ENCODE assay signal across 13 mouse cellular contexts in the genomic region with DNA sequence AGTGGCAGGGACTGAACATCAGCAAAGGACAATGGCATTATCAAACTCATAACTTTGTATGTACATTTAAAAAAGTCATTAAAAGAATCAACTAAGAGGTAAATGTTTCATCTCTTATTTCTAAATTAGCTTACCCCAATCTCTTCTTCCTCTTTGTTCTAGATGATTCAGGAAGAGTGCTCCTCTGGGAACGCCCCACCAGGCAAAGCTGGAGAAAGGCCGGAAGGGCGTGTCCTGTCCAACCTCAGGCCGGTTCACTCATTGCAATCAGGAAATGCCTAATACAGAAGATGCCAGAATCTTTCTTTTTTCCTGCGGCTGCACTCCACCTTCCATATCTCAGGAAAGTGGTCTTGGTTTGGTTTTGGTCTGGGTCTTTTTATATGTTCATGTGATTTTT. TPM values are rescaled to one million over a fixed set of nuclear protein-coding genes. Genes with fewer than 3 reads are reported as not detected.
DNase-seq lines count a peak whose midpoint lies in the region; ATAC-seq and TF ChIP-seq lines count a peak whose summit lies in the region.
"Had no signal": no experiment of that assay in that cellular context is flagged by ENCODE, and none has a peak within 500 bp of the region (broad histone marks: within the 10 kb centered on the region; RNA-seq: fewer than 3 reads in every experiment).

No protein-coding gene starts in this region.

- peak overlapping the region in 1 of 3 experiments; percentile 32 for H3K4me3 ChIP-seq in CH12.LX (replicated peaks in 1 of 3; ENCODE audit: low read depth in 2 of 3, low read length in 2 of 3, poor library complexity in 1 of 3)
- no peak overlapping the region for H3K4me3 ChIP-seq in heart, postnatal 0 days (ENCODE audit: low read depth, low read length)
- H3K4me3 ChIP-seq in forebrain, embryonic 16.5 days (replicated peaks; ENCODE audit: low read length): no peak overlapping the region
- H3K4me3 ChIP-seq: heart, embryonic 15.5 days; intestine, embryonic 15.5 days had no signal

- TF ChIP-seq CTCF in CH12.LX (conservative IDR thresholded peaks at IDR 0.05 in 1 of 2, IDR thresholded peaks at IDR 0.05 in 1 of 2; ENCODE audit: low read depth in 2 of 2, low read length in 2 of 2): no peak
- no peak for TF ChIP-seq CTCF in heart, postnatal 0 days (IDR thresholded peaks at IDR 0.05; ENCODE audit: low read depth)

- H3K27ac ChIP-seq in CH12.LX (ENCODE audit: insufficient read depth, low read depth): no peak overlapping the region
- peak overlapping the region; percentile 46 for H3K27ac ChIP-seq in heart, postnatal 0 days (ENCODE audit: low read depth)
- no peak overlapping the region for H3K27ac ChIP-seq in forebrain, embryonic 16.5 days (ENCODE audit: low read length)
- H3K27ac ChIP-seq: heart, embryonic 15.5 days; intestine, embryonic 15.5 days had no signal

- TF ChIP-seq POLR2A in CH12.LX (IDR thresholded peaks at IDR 0.05; ENCODE audit: low read depth, low read length): peak; percentile 37; the same call in 1 of the 2 replicates

- peak overlapping the region; percentile 29; the same call in 1 of the 2 replicates for H3K4me2 ChIP-seq in CH12.LX (ENCODE audit: insufficient read depth, low read depth, poor library complexity, severe bottlenecking)
- H3K4me2 ChIP-seq in heart, postnatal 0 days (ENCODE audit: low read depth, low read length): no peak overlapping the region
- no peak overlapping the region for H3K4me2 ChIP-seq in forebrain, embryonic 16.5 days (ENCODE audit: low read length)
- H3K4me2 ChIP-seq: heart, embryonic 15.5 days; intestine, embryonic 15.5 days had no signal

- dilution Hi-C loops in CH12.LX (cut with MboI; ENCODE audit: extremely low pct_ligation_motif_present, extremely low pct_unique_long_range_greater_than_20kb, low sequenced_read_pairs): no loop called here

- no peak for TF ChIP-seq EP300 in CH12.LX (IDR thresholded peaks at IDR 0.05; ENCODE audit: low read length)
- TF ChIP-seq EP300 in heart, postnatal 0 days (IDR thresholded peaks at IDR 0.05; ENCODE audit: low read depth): peak; percentile 71; the same call in 1 of the 2 replicates

- H3K36me3 ChIP-seq in CH12.LX (replicated peaks in 1 of 2; ENCODE audit: control insufficient read depth in 1 of 2, insufficient read depth in 1 of 2, low read length in 1 of 2): no peaks in the 10 kb centered on the region
- H3K36me3 ChIP-seq in heart, postnatal 0 days (replicated peaks; ENCODE audit: control insufficient read depth, insufficient read depth, low read length): no peaks in the 10 kb centered on the region
- H3K36me3 ChIP-seq in forebrain, embryonic 16.5 days (ENCODE audit: control insufficient read depth, insufficient read depth): no peaks in the 10 kb centered on the region
- H3K36me3 ChIP-seq: heart, embryonic 15.5 days; intestine, embryonic 15.5 days had no signal

- no peaks in the 10 kb centered on the region for H3K27me3 ChIP-seq in CH12.LX (replicated peaks)
- no peaks in the 10 kb centered on the region for H3K27me3 ChIP-seq in heart, postnatal 0 days (ENCODE audit: control insufficient read depth, insufficient read depth, low read length)
- H3K27me3 ChIP-seq in forebrain, embryonic 16.5 days (replicated peaks; ENCODE audit: control insufficient read depth, insufficient read depth, low read length): no peaks in the 10 kb centered on the region
- H3K27me3 ChIP-seq: heart, embryonic 15.5 days; intestine, embryonic 15.5 days had no signal

- H3K9me3 ChIP-seq in CH12.LX (replicated peaks; ENCODE audit: low read length): no peaks in the 10 kb centered on the region
- no peaks in the 10 kb centered on the region for H3K9me3 ChIP-seq in heart, postnatal 0 days (replicated peaks; ENCODE audit: control insufficient read depth, low read length)
- no peaks in the 10 kb centered on the region for H3K9me3 ChIP-seq in forebrain, embryonic 16.5 days (ENCODE audit: control insufficient read depth, low read length)
- H3K9me3 ChIP-seq: heart, embryonic 15.5 days; intestine, embryonic 15.5 days had no signal

- no peak for ATAC-seq in heart, postnatal 0 days (ENCODE audit: insufficient read depth, low read depth)
- ATAC-seq in forebrain, embryonic 16.5 days: no peak
- ATAC-seq: intestine, embryonic 15.5 days; liver, postnatal 0 days had no signal

- 71% methylated on average over 5 of the region's 5 CpGs for WGBS in heart, postnatal 0 days
- 90% methylated on average over 5 of the region's 5 CpGs for WGBS in forebrain, embryonic 16.5 days

- in situ Hi-C loops in CH12.LX (cut with MboI; ENCODE audit: low pct_ligation_motif_present, low pct_unique_long_range_greater_than_20kb, low sequenced_read_pairs): no loop called here

- peaks cover 0 to 6% of the 10 kb centered on the region in 2 experiments; a peak in 1 of 4 replicates for H3K4me1 ChIP-seq in CH12.LX (ENCODE audit: control insufficient read depth in 1 of 2, insufficient read depth in 2 of 2)
- H3K4me1 ChIP-seq in heart, postnatal 0 days (ENCODE audit: control insufficient read depth, insufficient read depth): no peaks in the 10 kb centered on the region; the same call in 1 of the 2 replicates
- no peaks in the 10 kb centered on the region for H3K4me1 ChIP-seq in forebrain, embryonic 16.5 days (replicated peaks; ENCODE audit: control insufficient read depth, insufficient read depth, low read length)
- H3K4me1 ChIP-seq: heart, embryonic 15.5 days; intestine, embryonic 15.5 days had no signal

- peak; percentile 43 to 58 for DNase-seq in adrenal gland, adult (ENCODE audit: inconsistent age in 2 of 2, low spot score in 1 of 2)
- no peak for DNase-seq in adrenal gland, adult 18-20 months (ENCODE audit: low spot score in 2 of 2)
- peak; percentile 6 for DNase-seq in CH12.LX (ENCODE audit: extremely low read depth)
- peak; percentile 65 for DNase-seq in heart, postnatal 0 days (ENCODE audit: low spot score)
- DNase-seq in lung, adult 18-20 months: peak; percentile 75 to 79
- DNase-seq in cerebellum, adult 18-20 months: no peak
- DNase-seq in embryo, embryonic 10 days (ENCODE audit: low spot score): no peak
- DNase-seq: embryo, embryonic 11 days; liver, postnatal 0 days; thymus, postnatal 36 days had no signal

- no peak for TF ChIP-seq RAD21 in CH12.LX (IDR thresholded peaks at IDR 0.05; ENCODE audit: low read depth, low read length)

- no peaks in the 10 kb centered on the region for H3K79me2 ChIP-seq in CH12.LX (replicated peaks; ENCODE audit: control insufficient read depth, extremely low read depth, insufficient read depth, poor library complexity, severe bottlenecking)

- peak overlapping the region; percentile 46; the same call in 1 of the 2 replicates for H3K9ac ChIP-seq in CH12.LX (ENCODE audit: insufficient read depth, low read depth)
- H3K9ac ChIP-seq in heart, postnatal 0 days (replicated peaks; ENCODE audit: low read depth, low read length): no peak overlapping the region
- no peak overlapping the region for H3K9ac ChIP-seq in forebrain, embryonic 16.5 days (replicated peaks; ENCODE audit: low read depth, low read length)
- H3K9ac ChIP-seq: heart, embryonic 15.5 days; intestine, embryonic 15.5 days; liver, postnatal 0 days had no signal

TF ChIP-seq in CH12.LX, 34 proteins besides CTCF, POLR2A, EP300 and RAD21:
- 0 out of 2 replicates have a peak, but pooled peaks have one; percentile 39 for TF ChIP-seq TBP (conservative IDR thresholded peaks at IDR 0.05; ENCODE audit: low read depth, low read length)
- TF ChIP-seq JUN (IDR thresholded peaks at IDR 0.05; ENCODE audit: insufficient read depth, low read depth, low read length): no peak
- TF ChIP-seq MXI1 (IDR thresholded peaks at IDR 0.05; ENCODE audit: low read depth, low read length): no peak
- 0 out of 2 replicates have a peak, but pooled peaks have one; percentile 16 for TF ChIP-seq NELFE (IDR thresholded peaks at IDR 0.05; ENCODE audit: low read depth, low read length)
- TF ChIP-seq ETS1 (conservative IDR thresholded peaks at IDR 0.05; ENCODE audit: low read depth, low read length): no peak
- TF ChIP-seq ELF1 (IDR thresholded peaks at IDR 0.05; ENCODE audit: low read depth, low read length): peak; percentile 69
- TF ChIP-seq SIN3A (IDR thresholded peaks at IDR 0.05; ENCODE audit: low read length): no peak
- no peak for TF ChIP-seq ZC3H11A (IDR thresholded peaks at IDR 0.05; ENCODE audit: low read depth, low read length)

RNA-seq across cellular contexts. Expression of gene Sptbn1, which starts 11.3 kb away (rescaled TPM):
- 100 to 1,000 TPM; 265 to 300 TPM for total RNA-seq in adrenal gland, adult 18-20 months (2021)
- 42.1 and 43.7 TPM in 2 replicates for total RNA-seq in CH12.LX (2012; rRNA removed)
- total RNA-seq in CH12.LX (2014; rRNA removed): 36.5 and 38.2 TPM in 2 replicates
- 52.0 and 54.7 TPM in 2 replicates for polyA plus RNA-seq in CH12.LX (2012; ENCODE audit: insufficient read length, low read depth)
- 262 and 271 TPM in 2 replicates for total RNA-seq in heart, postnatal 0 days (2014; rRNA removed; ENCODE audit: low replicate concordance)
- 118 and 121 TPM in 2 replicates for polyA plus RNA-seq in heart, postnatal 0 days (2015; fragmentation: Nextera tagmentation; extraction: Ambion mirVana)
- polyA plus RNA-seq in forebrain, embryonic 16.5 days (2015; fragmentation: Nextera tagmentation; extraction: Ambion mirVana): 149 and 159 TPM in 2 replicates

Comparison
In these comparisons a context has a peak if more than half of its experiments do, and no peak if none do; other contexts are left out.
1. DNase-seq: peak in adrenal gland, adult (2 of 2), CH12.LX (single experiment), heart, postnatal 0 days (single experiment) and lung, adult 18-20 months (2 of 2); none in adrenal gland, adult 18-20 months (0 of 2), cerebellum, adult 18-20 months (0 of 2) and embryo, embryonic 10 days (single experiment).